Comparison of ENCODE assay signal across 27 mouse cellular contexts in the genomic region with DNA sequence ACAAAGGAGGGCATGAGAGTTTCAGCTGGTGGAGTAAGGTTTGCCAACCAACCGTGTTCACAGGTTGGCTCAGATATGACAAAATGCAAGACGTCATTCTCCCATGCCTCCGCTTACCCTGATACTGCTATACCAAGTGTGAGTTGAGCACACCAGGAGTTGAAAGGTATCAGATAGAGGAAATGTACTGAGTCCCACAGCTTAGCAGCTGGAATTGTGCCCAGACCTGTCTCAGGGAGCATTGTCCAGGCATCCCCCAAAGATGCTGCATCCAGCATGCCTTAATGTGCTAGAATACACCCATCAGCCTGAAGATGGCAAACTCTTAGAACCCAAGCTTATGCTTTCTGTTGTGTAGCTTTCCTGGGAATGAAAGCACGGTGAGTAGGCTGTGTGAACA.
"Had no signal": no experiment of that assay in that cellular context is flagged by ENCODE, and none has a peak within 500 bp of the region (broad histone marks: within the 10 kb centered on the region; RNA-seq: fewer than 3 reads in every experiment).

No protein-coding gene starts in this region.

- H3K4me2 ChIP-seq: heart, embryonic 11.5 days; heart, embryonic 13.5 days; hindbrain, embryonic 12.5 days; hindbrain, embryonic 14.5 days; intestine, embryonic 15.5 days; limb, embryonic 13.5 days; limb, embryonic 15.5 days; liver, embryonic 12.5 days had no signal

- H3K9ac ChIP-seq: heart, embryonic 13.5 days; hindbrain, embryonic 12.5 days; hindbrain, embryonic 14.5 days; intestine, embryonic 15.5 days; limb, embryonic 13.5 days; limb, embryonic 15.5 days; liver, embryonic 12.5 days; liver, embryonic 14.5 days had no signal

- H3K4me3 ChIP-seq: gastrocnemius, adult 2 months; heart, adult 2 months; heart, embryonic 13.5 days; hindbrain, embryonic 10.5 days; hindbrain, embryonic 12.5 days; intestine, embryonic 15.5 days; layer of hippocampus, adult 2 months; left cerebral cortex, adult 2 months; limb, embryonic 13.5 days; limb, embryonic 15.5 days; liver, embryonic 12.5 days had no signal

- H3K27ac ChIP-seq: gastrocnemius, adult 2 months; heart, adult 2 months; heart, embryonic 13.5 days; hindbrain, embryonic 10.5 days; hindbrain, embryonic 12.5 days; hindbrain, embryonic 14.5 days; intestine, embryonic 15.5 days; layer of hippocampus, adult 2 months; left cerebral cortex, adult 2 months; limb, embryonic 13.5 days; limb, embryonic 15.5 days; liver, embryonic 12.5 days; liver, embryonic 14.5 days had no signal

- H3K36me3 ChIP-seq: heart, embryonic 13.5 days; hindbrain, embryonic 10.5 days; hindbrain, embryonic 12.5 days; intestine, embryonic 15.5 days; limb, embryonic 13.5 days; limb, embryonic 15.5 days; liver, embryonic 12.5 days had no signal

- DNase-seq: gastrocnemius, adult 2 months; gastrocnemius, postnatal 10 days; gastrocnemius, postnatal 25 days; heart, adult 2 months; heart, postnatal 14 days; heart, postnatal 4 days; kidney, adult 18-20 months; kidney, adult 8-10 months; kidney, postnatal 10 days; kidney, postnatal 25 days; kidney, postnatal 4 days; left cerebral cortex, postnatal 4 days had no signal

- H3K9me3 ChIP-seq: heart, embryonic 13.5 days; hindbrain, embryonic 10.5 days; hindbrain, embryonic 12.5 days; intestine, embryonic 15.5 days; limb, embryonic 13.5 days; limb, embryonic 15.5 days; liver, embryonic 12.5 days had no signal

- H3K27me3 ChIP-seq: heart, embryonic 13.5 days; intestine, embryonic 15.5 days; limb, embryonic 13.5 days; limb, embryonic 15.5 days; liver, embryonic 12.5 days had no signal

- H3K4me1 ChIP-seq: intestine, embryonic 15.5 days; limb, embryonic 13.5 days; limb, embryonic 15.5 days; liver, embryonic 12.5 days had no signal

- ATAC-seq: hindbrain, embryonic 16.5 days; inflammation-experienced regulatory T-cells, adult 6 months; intestine, embryonic 15.5 days; intestine, postnatal 0 days; liver, embryonic 12.5 days had no signal
